Mouse (Mus musculus) kidney, adult 11 months (tissue): ENCODE results near the gene Tnf.
A peak's percentile ranks its signal among the peaks of the same experiment; 100 is the strongest.

Experiments
- DNase-seq: peaks from one replicate; pipeline ENCODE4 v3.0.0; 2022

Tnf gene

GRCm38 (mm10) chr17:35233114-35233980 lies 31.5 kb upstream of the Tnf start, which contains the start of gene Atp6v1g2:
Atp6v1g2 (plus strand) TSS chr17:35233660.
- DNase-seq = no peak

- no peak for DNase-seq
Observed at GRCm38 (mm10) chr17:35232659-35233058, 30.9 kb upstream of the Tnf start.

GRCm38 (mm10) chr17:35232043-35232442 lies 30.2 kb upstream of the Tnf start:
- DNase-seq = peak; percentile 69

GRCm38 (mm10) chr17:35231022-35231421 lies 29.2 kb upstream of the Tnf start:
- DNase-seq = no peak

- DNase-seq = no peak
Observed at GRCm38 (mm10) chr17:35226561-35227046, 24.8 kb upstream of the Tnf start.

- no peak for DNase-seq
Observed at GRCm38 (mm10) chr17:35225456-35225855, 23.6 kb upstream of the Tnf start.

- DNase-seq = no peak
Observed at GRCm38 (mm10) chr17:35224641-35225040, 22.8 kb upstream of the Tnf start.

GRCm38 (mm10) chr17:35222299-35222698 lies 20.5 kb upstream of the Tnf start:
- DNase-seq = no peak

- no peak for DNase-seq
Observed at GRCm38 (mm10) chr17:35220156-35220952, 18.5 kb upstream of the Tnf start, which contains the start of gene Gm16181. Gm16181 (plus strand) TSS chr17:35220834.

- no peak for DNase-seq
Observed at GRCm38 (mm10) chr17:35219601-35220041, 17.8 kb upstream of the Tnf start.

GRCm38 (mm10) chr17:35218516-35219193 lies 16.8 kb upstream of the Tnf start:
- DNase-seq = peak; percentile 43

GRCm38 (mm10) chr17:35213071-35213470 lies 11.3 kb upstream of the Tnf start:
- no peak for DNase-seq

- DNase-seq = no peak
Observed at GRCm38 (mm10) chr17:35210593-35210992, 8.8 kb upstream of the Tnf start.

GRCm38 (mm10) chr17:35209785-35210535 lies 8.2 kb upstream of the Tnf start:
- DNase-seq = no peak

GRCm38 (mm10) chr17:35205380-35205769 lies 3.6 kb upstream of the Tnf start:
- no peak for DNase-seq

GRCm38 (mm10) chr17:35204494-35205379 lies 2.9 kb upstream of the Tnf start, which contains the start of gene Lta:
Lta (minus strand) TSS chr17:35205351.
- DNase-seq = no peak

GRCm38 (mm10) chr17:35202442-35202841 lies 635 bp upstream of the Tnf start:
- no peak for DNase-seq

- no peak for DNase-seq
Observed at GRCm38 (mm10) chr17:35201128-35201527, 679 bp downstream of the Tnf start.

- no peak for DNase-seq
Observed at GRCm38 (mm10) chr17:35200398-35200797, 1.4 kb downstream of the Tnf start.

GRCm38 (mm10) chr17:35198946-35199345 lies 2.9 kb downstream of the Tnf start:
- no peak for DNase-seq

GRCm38 (mm10) chr17:35198029-35198428 lies 3.8 kb downstream of the Tnf start:
- no peak for DNase-seq
